Mouse (Mus musculus): ENCODE data around the gene Fbp1. TPM values are rescaled to one million over a fixed set of nuclear protein-coding genes. Genes with fewer than 3 reads are reported as not detected.

Fbp1 gene
- total RNA-seq (2023), result not detected

GRCm38 (mm10) chr13:62887712-62888441 lies at the start of gene Fbp1:
Fbp1 (minus strand) TSS chr13:62888282.

GRCm38 (mm10) chr13:62857941-62858915 lies 29.9 kb downstream of the Fbp1 start, which contains the start of gene Fbp2:
Fbp2 (minus strand) TSS chr13:62858422.

Other genes starting within 250 kb of the Fbp1 start
- 1 to 10 TPM; 6.6 to 8.1 TPM for gene Platr25, start 127.6 kb downstream of the Fbp1 start, total RNA-seq (2023)
- 1 to 10 TPM in 1 of 2 experiments, under 1 TPM in 1; 0.92 to 1.9 TPM for gene Gm5141, start 102.5 kb downstream of the Fbp1 start, total RNA-seq (2023)
- not detected for gene Fbp2, start 29.9 kb downstream of the Fbp1 start, total RNA-seq (2023)
- gene 2010111I01Rik, start 76.6 kb upstream of the Fbp1 start, total RNA-seq (2023), result 10 to 100 TPM; 35.9 to 38.5 TPM

Measured in monocyte, adult 59 days (primary cell).